Mouse (Mus musculus): ENCODE data around the gene Pdzd9. TPM values are rescaled to one million over a fixed set of nuclear protein-coding genes. Genes with fewer than 3 reads are reported as not detected.
A peak's percentile ranks its signal among the peaks of the same experiment; 100 is the strongest.

The Pdzd9 gene
- polyA plus RNA-seq, 1 experiment, result not detected

DNA sequence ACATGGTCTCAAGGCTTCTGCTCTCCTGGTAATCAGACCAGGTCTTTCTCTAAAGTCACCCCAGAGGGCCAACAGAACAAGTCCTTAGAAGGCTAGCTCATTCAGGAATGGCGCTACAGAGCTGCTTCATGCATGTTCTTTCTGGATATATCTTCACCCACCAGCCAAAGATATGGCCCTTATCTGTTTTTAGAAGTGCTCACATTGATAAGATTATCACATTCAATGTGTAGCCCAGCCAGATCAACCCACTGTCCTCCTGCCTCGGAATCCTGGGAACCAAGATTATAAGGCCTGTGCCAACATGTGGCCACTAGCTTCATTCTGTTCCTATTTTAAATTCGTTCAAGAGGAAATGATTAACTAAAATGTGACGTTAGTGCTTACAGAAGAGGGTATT, 11.9 kb upstream of the Pdzd9 start:
- no peak overlapping the region for H3K4me3 ChIP-seq (ENCODE audit: control insufficient read depth, insufficient read depth, low read length)
- H3K36me3 ChIP-seq (ENCODE audit: control insufficient read depth, insufficient read depth, low read length), result no peaks in the 10 kb centered on the region
- WGBS, result 86% methylated on average over 4 of the region's 4 CpGs
- no peak overlapping the region for H3K27ac ChIP-seq (ENCODE audit: control insufficient read depth, insufficient read depth, low read length)
- TF ChIP-seq CTCF (IDR thresholded peaks at IDR 0.05; ENCODE audit: borderline replicate concordance, control insufficient read depth, extremely low read depth, insufficient read depth, low read length, poor library complexity), result no peak
- TF ChIP-seq POLR2A (IDR thresholded peaks at IDR 0.05; ENCODE audit: control insufficient read depth, extremely low read depth, insufficient read depth, low read length, poor library complexity), result no peak
- H3K27me3 ChIP-seq (ENCODE audit: control insufficient read depth, insufficient read depth, low read length), result no peaks in the 10 kb centered on the region
- H3K4me1 ChIP-seq (replicated peaks; ENCODE audit: control insufficient read depth, insufficient read depth, low read length), result peaks cover 11% of the 10 kb centered on the region
- DNase-seq, result no peak

DNA sequence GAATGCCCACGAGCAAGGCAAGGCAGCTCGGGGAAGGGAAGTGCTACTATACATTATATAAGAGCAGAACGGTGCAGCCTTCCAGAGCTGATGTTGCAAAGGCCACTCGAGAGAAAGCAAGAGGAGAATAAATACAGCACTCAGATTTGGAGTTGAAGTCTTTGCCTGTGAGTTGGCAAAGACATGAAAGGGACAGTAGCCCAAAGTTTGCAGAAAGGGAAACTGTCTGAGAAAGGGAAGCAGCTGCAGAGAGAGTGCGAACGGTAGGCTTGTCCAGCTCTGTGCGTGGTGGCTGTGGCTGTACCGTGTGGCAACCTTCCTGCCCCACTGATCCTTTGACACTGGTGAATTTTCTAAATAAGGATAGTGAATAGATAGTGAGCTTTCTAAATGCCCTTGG, 8.9 kb upstream of the Pdzd9 start:
- H3K36me3 ChIP-seq (ENCODE audit: control insufficient read depth, insufficient read depth, low read length), result no peaks in the 10 kb centered on the region
- no peaks in the 10 kb centered on the region for H3K27me3 ChIP-seq (ENCODE audit: control insufficient read depth, insufficient read depth, low read length)
- DNase-seq, result no peak
- peaks cover 11% of the 10 kb centered on the region for H3K4me1 ChIP-seq (replicated peaks; ENCODE audit: control insufficient read depth, insufficient read depth, low read length)
- TF ChIP-seq CTCF (IDR thresholded peaks at IDR 0.05; ENCODE audit: borderline replicate concordance, control insufficient read depth, extremely low read depth, insufficient read depth, low read length, poor library complexity) (no peak), POLR2A (IDR thresholded peaks at IDR 0.05; ENCODE audit: control insufficient read depth, extremely low read depth, insufficient read depth, low read length, poor library complexity) (no peak)
- WGBS, result 4% methylated on average over 8 of the region's 8 CpGs
- no peak overlapping the region for H3K27ac ChIP-seq (ENCODE audit: control insufficient read depth, insufficient read depth, low read length)
- no peak overlapping the region for H3K4me3 ChIP-seq (ENCODE audit: control insufficient read depth, insufficient read depth, low read length)

DNA sequence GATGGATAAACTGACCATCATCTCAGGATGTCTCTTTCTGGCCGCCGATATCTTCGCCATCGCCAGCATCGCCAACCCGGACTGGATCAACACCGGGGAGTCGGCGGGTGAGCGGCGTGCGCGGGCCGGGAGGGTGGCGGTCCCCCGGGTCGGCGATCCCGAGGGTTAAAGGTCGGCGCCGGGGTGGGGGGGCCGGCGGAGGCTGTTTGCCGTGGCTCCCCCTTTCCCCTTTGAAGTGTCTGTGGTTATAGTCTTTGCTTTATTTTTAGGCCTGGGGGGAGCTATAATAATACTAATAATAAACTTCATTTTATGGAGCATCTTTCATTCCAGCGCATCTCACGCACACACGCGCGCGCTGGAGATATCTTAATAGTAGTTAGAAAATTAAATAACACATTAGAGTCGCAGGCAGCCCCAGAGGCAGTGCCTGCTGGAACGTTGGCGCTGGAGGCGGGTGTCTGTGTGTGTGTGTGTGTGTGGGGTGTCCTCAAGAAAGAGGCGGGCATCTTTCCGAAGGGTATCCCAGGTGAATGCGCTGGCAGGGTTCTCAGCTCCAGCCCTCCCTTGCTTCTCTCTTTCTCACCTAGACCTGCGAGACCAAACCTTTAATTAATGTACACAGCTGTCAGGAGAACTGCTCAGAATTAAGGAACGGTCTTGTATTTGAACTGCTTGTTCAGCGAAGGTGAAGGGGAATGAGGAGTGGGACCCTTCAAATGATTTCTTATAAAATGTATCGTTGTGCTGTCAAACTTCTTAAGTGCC, 7.8 kb upstream of the Pdzd9 start:
- TF ChIP-seq CTCF (IDR thresholded peaks at IDR 0.05; ENCODE audit: borderline replicate concordance, control insufficient read depth, extremely low read depth, insufficient read depth, low read length, poor library complexity) (no peak), POLR2A (IDR thresholded peaks at IDR 0.05; ENCODE audit: control insufficient read depth, extremely low read depth, insufficient read depth, low read length, poor library complexity) (no peak)
- Histone ChIP-seq H3K36me3 (ENCODE audit: control insufficient read depth, insufficient read depth, low read length) (no peaks in the 10 kb centered on the region), H3K4me3 (ENCODE audit: control insufficient read depth, insufficient read depth, low read length) (peak overlapping the region; percentile 78), H3K27me3 (ENCODE audit: control insufficient read depth, insufficient read depth, low read length) (no peaks in the 10 kb centered on the region), H3K4me1 (replicated peaks; ENCODE audit: control insufficient read depth, insufficient read depth, low read length) (peaks cover 11% of the 10 kb centered on the region), H3K27ac (ENCODE audit: control insufficient read depth, insufficient read depth, low read length) (no peak overlapping the region)
- 2% methylated on average over 42 of the region's 42 CpGs for WGBS
- peak; percentile 52 for DNase-seq

DNA sequence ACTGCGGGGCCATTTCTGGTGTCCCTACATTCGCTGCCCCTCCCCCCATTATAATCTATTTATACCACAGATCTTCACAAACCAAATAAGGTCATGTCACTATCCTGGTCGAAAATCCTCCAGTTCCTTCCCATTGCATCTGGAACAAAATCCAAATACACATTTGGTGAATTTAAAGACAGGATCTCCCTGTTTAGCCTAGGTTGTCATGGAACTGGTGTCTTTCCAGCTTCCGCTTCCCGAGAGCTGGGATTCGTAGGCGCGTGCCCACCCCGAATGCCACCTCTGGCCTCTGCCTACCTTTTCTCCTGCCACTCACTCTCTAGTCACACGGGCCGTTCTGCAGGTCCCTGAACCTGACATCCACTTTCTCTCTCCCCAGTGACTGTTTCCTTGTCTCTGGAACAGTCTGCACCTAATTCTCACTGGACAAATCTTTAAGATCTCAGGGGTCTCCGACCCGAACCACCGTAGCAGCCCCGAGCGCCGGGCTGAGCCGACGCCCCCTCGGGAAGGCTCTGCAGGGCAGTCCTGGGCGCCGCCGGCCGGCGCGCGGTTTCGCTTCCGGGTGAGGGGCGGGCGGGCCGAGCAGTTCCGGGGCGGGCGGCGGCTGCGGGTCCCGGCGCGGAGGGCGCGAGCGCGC, 7.0 kb upstream of the Pdzd9 start, which contains the start of gene Mosmo:
TSS of gene Mosmo (plus strand) at position 618 of the 643 bp plus-strand sequence.
- H3K4me1 ChIP-seq (replicated peaks; ENCODE audit: control insufficient read depth, insufficient read depth, low read length), result peaks cover 11% of the 10 kb centered on the region
- peak; percentile 71 for DNase-seq
- H3K27me3 ChIP-seq (ENCODE audit: control insufficient read depth, insufficient read depth, low read length), result no peaks in the 10 kb centered on the region
- TF ChIP-seq POLR2A (IDR thresholded peaks at IDR 0.05; ENCODE audit: control insufficient read depth, extremely low read depth, insufficient read depth, low read length, poor library complexity) (peak; percentile 57; the same call in 1 of the 2 replicates), CTCF (IDR thresholded peaks at IDR 0.05; ENCODE audit: borderline replicate concordance, control insufficient read depth, extremely low read depth, insufficient read depth, low read length, poor library complexity) (0 out of 2 replicates have a peak, but pooled peaks have one; percentile 31)
- peak within 1 kb of the TSS; percentile 78 for H3K4me3 ChIP-seq (ENCODE audit: control insufficient read depth, insufficient read depth, low read length)
- 5% methylated on average over 44 of the region's 44 CpGs for WGBS
- H3K27ac ChIP-seq (ENCODE audit: control insufficient read depth, insufficient read depth, low read length), result peak within 1 kb of the TSS; percentile 31; the same call in 1 of the 2 replicates
- no peaks in the 10 kb centered on the region for H3K36me3 ChIP-seq (ENCODE audit: control insufficient read depth, insufficient read depth, low read length)

DNA sequence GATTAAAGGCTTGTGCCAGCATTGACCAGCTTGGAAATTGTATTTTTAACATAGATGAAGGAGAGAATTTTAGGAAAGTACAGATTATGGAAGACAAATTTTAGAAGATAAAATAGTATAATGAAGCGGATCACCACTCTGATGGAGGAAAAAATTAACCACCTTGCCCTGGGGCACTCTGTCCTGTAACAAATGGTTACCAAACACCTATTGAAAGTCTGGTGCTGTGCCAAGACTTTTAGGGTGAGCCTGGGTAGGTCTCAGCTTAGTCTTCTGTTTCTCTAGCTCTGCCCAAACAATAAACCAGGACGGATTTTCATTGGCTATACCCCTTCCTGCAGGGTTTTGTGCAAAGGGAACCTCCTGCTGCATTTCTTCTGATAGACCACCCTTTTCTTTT, 1.1 kb upstream of the Pdzd9 start:
- Histone ChIP-seq H3K4me3 (ENCODE audit: control insufficient read depth, insufficient read depth, low read length) (no peak overlapping the region), H3K36me3 (ENCODE audit: control insufficient read depth, insufficient read depth, low read length) (no peaks in the 10 kb centered on the region), H3K27me3 (ENCODE audit: control insufficient read depth, insufficient read depth, low read length) (no peaks in the 10 kb centered on the region), H3K27ac (ENCODE audit: control insufficient read depth, insufficient read depth, low read length) (no peak overlapping the region), H3K4me1 (replicated peaks; ENCODE audit: control insufficient read depth, insufficient read depth, low read length) (no peaks in the 10 kb centered on the region)
- TF ChIP-seq CTCF (IDR thresholded peaks at IDR 0.05; ENCODE audit: borderline replicate concordance, control insufficient read depth, extremely low read depth, insufficient read depth, low read length, poor library complexity) (no peak), POLR2A (IDR thresholded peaks at IDR 0.05; ENCODE audit: control insufficient read depth, extremely low read depth, insufficient read depth, low read length, poor library complexity) (no peak)
- 88% methylated on average over 2 of the region's 2 CpGs for WGBS
- DNase-seq, result no peak

DNA sequence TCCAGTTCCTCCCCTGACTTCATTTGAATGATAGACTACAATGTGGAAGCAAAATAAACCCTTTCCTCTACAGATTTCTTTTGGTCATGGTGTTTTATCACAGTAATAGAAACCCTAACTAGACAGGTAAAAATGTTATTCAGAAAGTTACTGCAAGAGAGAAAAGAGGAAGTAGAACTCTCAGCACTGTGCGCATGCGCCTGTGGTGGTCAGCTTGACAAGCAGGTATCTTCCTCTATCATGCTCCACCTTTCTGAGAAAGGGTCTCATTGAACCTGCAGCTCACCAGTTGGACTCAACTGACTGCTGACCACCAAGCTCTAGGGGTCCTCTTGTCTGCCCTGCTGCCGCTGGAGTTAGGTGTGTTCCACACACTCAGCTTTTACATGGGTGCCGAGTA, 8.1 kb downstream of the Pdzd9 start:
- whole genome bisulfite sequencing, result 66% methylated on average over 4 of the region's 4 CpGs
- no peaks in the 10 kb centered on the region for H3K27me3 ChIP-seq (ENCODE audit: control insufficient read depth, insufficient read depth, low read length)
- no peak overlapping the region for H3K27ac ChIP-seq (ENCODE audit: control insufficient read depth, insufficient read depth, low read length)
- no peaks in the 10 kb centered on the region for H3K4me1 ChIP-seq (replicated peaks; ENCODE audit: control insufficient read depth, insufficient read depth, low read length)
- no peak overlapping the region for H3K4me3 ChIP-seq (ENCODE audit: control insufficient read depth, insufficient read depth, low read length)
- no peak for TF ChIP-seq POLR2A (IDR thresholded peaks at IDR 0.05; ENCODE audit: control insufficient read depth, extremely low read depth, insufficient read depth, low read length, poor library complexity)
- TF ChIP-seq CTCF (IDR thresholded peaks at IDR 0.05; ENCODE audit: borderline replicate concordance, control insufficient read depth, extremely low read depth, insufficient read depth, low read length, poor library complexity), result no peak
- DNase-seq, result no peak
- H3K36me3 ChIP-seq (ENCODE audit: control insufficient read depth, insufficient read depth, low read length), result peaks cover 34% of the 10 kb centered on the region

All from thymus, adult 2 months (tissue).